Mouse (Mus musculus) CH12.LX (cell line): Measurements from ENCODE around the gene Nutm1. TPM values are rescaled to one million over a fixed set of nuclear protein-coding genes. Genes with fewer than 3 reads are reported as not detected.

Experiments
- DNase-seq: peaks from one replicate; pipeline ENCODE4 v3.0.0-alpha.2; 2013; ENCODE audit errors: extremely low read depth
- H3K27ac ChIP-seq: 2 replicates; pipeline ENCODE4 v1.5.1; 2012; ENCODE audit warnings: low read depth, mild to moderate bottlenecking, control low read depth, moderate library complexity; ENCODE audit not compliant: insufficient read depth
- H3K27me3 ChIP-seq: replicated peaks from 2 replicates; pipeline ENCODE3; 2012; ENCODE audit warnings: inconsistent platforms
- H3K36me3 ChIP-seq, 2 experiments: replicated peaks in 1 of 2; 2 replicates each; pipeline versions ENCODE3 to v1.6.1; 2012; ENCODE audit warnings: inconsistent platforms in 1 of 2, low read length in 1 of 2, mild to moderate bottlenecking in 1 of 2, mixed read lengths in 1 of 2, moderate library complexity in 1 of 2; ENCODE audit not compliant: control insufficient read depth in 1 of 2, insufficient read depth in 1 of 2
- H3K4me1 ChIP-seq, 2 experiments: 2 replicates each; pipeline ENCODE4 v1.6.1; 2012; ENCODE audit warnings: inconsistent platforms in 1 of 2, moderate library complexity in 1 of 2; ENCODE audit not compliant: insufficient read depth in 2 of 2, control insufficient read depth in 1 of 2
- H3K4me2 ChIP-seq: 2 replicates; pipeline ENCODE4 v1.6.1; 2012; ENCODE audit warnings: low read depth, mild to moderate bottlenecking, control low read depth; ENCODE audit not compliant: poor library complexity, insufficient read depth, severe bottlenecking
- H3K4me3 ChIP-seq, 3 experiments: fragments of 150-350 bp in 1 of 3; sonication (generic) in 1 of 3; replicated peaks in 1 of 3; 2 replicates each; pipeline versions ENCODE3 to v1.5.1; 2011 to 2012; ENCODE audit warnings: low read depth in 2 of 3, low read length in 2 of 3, mild to moderate bottlenecking in 2 of 3, moderate library complexity in 2 of 3, control low read depth in 1 of 3, improper control_type of control experiment in 1 of 3, inconsistent platforms in 1 of 3, mixed read lengths in 1 of 3; ENCODE audit not compliant: poor library complexity in 1 of 3
- H3K79me2 ChIP-seq: replicated peaks from 2 replicates; pipeline ENCODE4 v1.6.1; 2012; ENCODE audit warnings: mild to moderate bottlenecking, moderate library complexity; ENCODE audit not compliant: control insufficient read depth, poor library complexity, insufficient read depth, severe bottlenecking; ENCODE audit errors: extremely low read depth
- H3K9ac ChIP-seq: 2 replicates; pipeline ENCODE4 v1.6.1; 2012; ENCODE audit warnings: low read depth, mild to moderate bottlenecking, control low read depth, moderate library complexity; ENCODE audit not compliant: insufficient read depth
- H3K9me3 ChIP-seq: replicated peaks from 2 replicates; pipeline ENCODE3; 2012; ENCODE audit warnings: low read length, inconsistent platforms, mixed read lengths
- BHLHE40 ChIP-seq: IDR thresholded peaks from 2 replicates; pipeline ENCODE4 v1.6.1; 2011; ENCODE audit warnings: mild to moderate bottlenecking, low read depth, low read length, improper control_type of control experiment
- CHD1 ChIP-seq: IDR thresholded peaks from 2 replicates; pipeline ENCODE4 v1.6.1; 2012; ENCODE audit warnings: low read depth, low read length, improper control_type of control experiment, inconsistent platforms
- CHD2 ChIP-seq: IDR thresholded peaks from 2 replicates; pipeline ENCODE4 v1.6.1; 2011; ENCODE audit warnings: low read length, improper control_type of control experiment
- CTCF ChIP-seq, 2 experiments: IDR thresholded peaks in 1 of 2; conservative IDR thresholded peaks in 1 of 2; 2 replicates each; pipeline ENCODE4 v1.5.1; 2011 to 2012; ENCODE audit warnings: low read depth in 2 of 2, low read length in 2 of 2, improper control_type of control experiment in 1 of 2, inconsistent platforms in 1 of 2, mild to moderate bottlenecking in 1 of 2, moderate library complexity in 1 of 2
- E2F4 ChIP-seq: IDR thresholded peaks from 2 replicates; pipeline ENCODE4 v1.6.1; 2011; ENCODE audit warnings: low read depth, low read length, improper control_type of control experiment; ENCODE audit not compliant: insufficient replicate concordance
- ELF1 ChIP-seq: IDR thresholded peaks from 2 replicates; pipeline ENCODE4 v1.6.1; 2014; ENCODE audit warnings: low read depth, mild to moderate bottlenecking, inconsistent platforms, low read length, improper control_type of control experiment
- EP300 ChIP-seq: IDR thresholded peaks from 2 replicates; pipeline ENCODE4 v1.6.1; 2011; ENCODE audit warnings: low read length, improper control_type of control experiment
- ETS1 ChIP-seq: conservative IDR thresholded peaks from 2 replicates; pipeline ENCODE4 v1.6.1; 2012; ENCODE audit warnings: low read depth, mild to moderate bottlenecking, inconsistent platforms, low read length, improper control_type of control experiment, moderate library complexity
- GABPA ChIP-seq: IDR thresholded peaks from 2 replicates; pipeline ENCODE4 v1.6.1; 2012; ENCODE audit warnings: low read depth, low read length, improper control_type of control experiment, inconsistent platforms; ENCODE audit not compliant: insufficient replicate concordance
- HCFC1 ChIP-seq: IDR thresholded peaks from 2 replicates; pipeline ENCODE4 v1.6.1; 2012; ENCODE audit warnings: low read depth, mild to moderate bottlenecking, inconsistent platforms, low read length, improper control_type of control experiment
- IRF4 ChIP-seq: IDR thresholded peaks from 2 replicates; pipeline ENCODE4 v1.6.1; 2014; ENCODE audit warnings: low read depth, mild to moderate bottlenecking, inconsistent platforms, low read length, improper control_type of control experiment
- JUN ChIP-seq: IDR thresholded peaks from 2 replicates; pipeline ENCODE4 v1.6.1; 2011; ENCODE audit warnings: low read depth, mild to moderate bottlenecking, low read length, improper control_type of control experiment, moderate library complexity; ENCODE audit not compliant: insufficient read depth
- JUND ChIP-seq: conservative IDR thresholded peaks from 2 replicates; pipeline ENCODE4 v1.6.1; 2011; ENCODE audit warnings: low read depth, low read length, improper control_type of control experiment
- KAT2A ChIP-seq: IDR thresholded peaks from 2 replicates; pipeline ENCODE4 v1.6.1; 2012; ENCODE audit warnings: low read length, improper control_type of control experiment, inconsistent platforms; ENCODE audit not compliant: insufficient replicate concordance
- MAFK ChIP-seq: IDR thresholded peaks from 2 replicates; pipeline ENCODE4 v1.6.1; 2011; ENCODE audit warnings: low read length, improper control_type of control experiment; ENCODE audit not compliant: insufficient replicate concordance
- MAX ChIP-seq: IDR thresholded peaks from 2 replicates; pipeline ENCODE4 v1.6.1; 2011; ENCODE audit warnings: low read length, improper control_type of control experiment
- MAZ ChIP-seq: IDR thresholded peaks from 2 replicates; pipeline ENCODE4 v1.6.1; 2012; ENCODE audit warnings: low read depth, mild to moderate bottlenecking, inconsistent platforms, low read length, improper control_type of control experiment, moderate library complexity
- MEF2A ChIP-seq: IDR thresholded peaks from 2 replicates; pipeline ENCODE4 v1.6.1; 2014; ENCODE audit warnings: low read depth, mild to moderate bottlenecking, inconsistent platforms, low read length, improper control_type of control experiment, borderline replicate concordance
- MXI1 ChIP-seq: IDR thresholded peaks from 2 replicates; pipeline ENCODE4 v1.6.1; 2011; ENCODE audit warnings: mild to moderate bottlenecking, low read depth, low read length, improper control_type of control experiment
- MYC ChIP-seq: IDR thresholded peaks from 2 replicates; pipeline ENCODE4 v1.6.1; 2011; ENCODE audit warnings: low read depth, mild to moderate bottlenecking, improper control_type of control experiment, low read length
- NELFE ChIP-seq: IDR thresholded peaks from 2 replicates; pipeline ENCODE4 v1.6.1; 2011; ENCODE audit warnings: low read depth, low read length, improper control_type of control experiment
- NRF1 ChIP-seq: IDR thresholded peaks from 2 replicates; pipeline ENCODE4 v1.6.1; 2014; ENCODE audit warnings: low read depth, mild to moderate bottlenecking, inconsistent platforms, low read length, improper control_type of control experiment, moderate library complexity
- PAX5 ChIP-seq: IDR thresholded peaks from 2 replicates; pipeline ENCODE4 v1.6.1; 2012; ENCODE audit warnings: low read length, inconsistent platforms, mixed read lengths
- POLR2A ChIP-seq: IDR thresholded peaks from 2 replicates; pipeline ENCODE4 v1.6.1; 2011; ENCODE audit warnings: low read depth, mild to moderate bottlenecking, improper control_type of control experiment, low read length
- POLR2AphosphoS2 ChIP-seq: IDR thresholded peaks from 2 replicates; pipeline ENCODE4 v1.6.1; 2011; ENCODE audit warnings: low read depth, low read length, improper control_type of control experiment
- RAD21 ChIP-seq: IDR thresholded peaks from 2 replicates; pipeline ENCODE4 v1.6.1; 2011; ENCODE audit warnings: low read depth, mild to moderate bottlenecking, low read length, improper control_type of control experiment, moderate library complexity
- SIN3A ChIP-seq: IDR thresholded peaks from 2 replicates; pipeline ENCODE4 v1.6.1; 2012; ENCODE audit warnings: low read length, improper control_type of control experiment, inconsistent platforms
- SMC3 ChIP-seq: IDR thresholded peaks from 2 replicates; pipeline ENCODE4 v1.6.1; 2011; ENCODE audit warnings: low read depth, low read length, improper control_type of control experiment
- TBP ChIP-seq: conservative IDR thresholded peaks from 2 replicates; pipeline ENCODE4 v1.6.1; 2011; ENCODE audit warnings: low read depth, low read length, improper control_type of control experiment
- TCF12 ChIP-seq: IDR thresholded peaks from 2 replicates; pipeline ENCODE4 v1.6.1; 2014; ENCODE audit warnings: low read depth, mild to moderate bottlenecking, inconsistent platforms, low read length, improper control_type of control experiment
- UBTF ChIP-seq: IDR thresholded peaks from 2 replicates; pipeline ENCODE4 v1.6.1; 2012; ENCODE audit warnings: low read depth, mild to moderate bottlenecking, inconsistent platforms, low read length, improper control_type of control experiment, moderate library complexity
- USF1 ChIP-seq: IDR thresholded peaks from 2 replicates; pipeline ENCODE4 v1.6.1; 2014; ENCODE audit warnings: low read depth, mild to moderate bottlenecking, inconsistent platforms, low read length, improper control_type of control experiment
- USF2 ChIP-seq: conservative IDR thresholded peaks from 2 replicates; pipeline ENCODE4 v1.6.1; 2011; ENCODE audit warnings: low read depth, low read length, improper control_type of control experiment
- ZC3H11A ChIP-seq: IDR thresholded peaks from 2 replicates; pipeline ENCODE4 v1.6.1; 2012; ENCODE audit warnings: low read depth, mild to moderate bottlenecking, inconsistent platforms, low read length, improper control_type of control experiment
- ZKSCAN1 ChIP-seq: IDR thresholded peaks from 2 replicates; pipeline ENCODE4 v1.6.1; 2012; ENCODE audit warnings: low read depth, inconsistent platforms, low read length, improper control_type of control experiment, borderline replicate concordance
- ZMIZ1 ChIP-seq: IDR thresholded peaks from 2 replicates; pipeline ENCODE4 v1.6.1; 2012; ENCODE audit warnings: low read depth, mild to moderate bottlenecking, inconsistent platforms, low read length, improper control_type of control experiment
- ZNF384 ChIP-seq: IDR thresholded peaks from 2 replicates; pipeline ENCODE4 v1.6.1; 2012; ENCODE audit warnings: low read depth, low read length, improper control_type of control experiment, inconsistent platforms
- dilution Hi-C: fragments of 300-500 bp; cut with MboI; formaldehyde crosslinking; loops from 2 replicates; pipeline ENCODE4 v1.14.3; 2020; ENCODE audit warnings: low sequenced_read_pairs; ENCODE audit not compliant: extremely low pct_unique_long_range_greater_than_20kb, extremely low pct_ligation_motif_present
- in situ Hi-C: fragments of 300-500 bp; cut with MboI; formaldehyde crosslinking; loops from 3 replicates; pipeline ENCODE4 v1.14.3; 2019; ENCODE audit warnings: low sequenced_read_pairs, low pct_ligation_motif_present, low pct_unique_long_range_greater_than_20kb, mixed read lengths
- polyA plus RNA-seq: library from polyadenylated mRNA; unstranded; fragments of >175 nt; gene quantifications from 2 replicates; pipeline ENCODE4 v1.2.1, GENCODE M21; 2012; ENCODE audit warnings: low read depth; ENCODE audit not compliant: insufficient read length
- total RNA-seq, 2 experiments: library from RNA; depleted of rRNA; stranded (reverse); fragments of 300-350 nt in 1 of 2; fragments of >200 nt in 1 of 2; gene quantifications; 2 replicates each; pipeline ENCODE4 v1.2.3; 2012 to 2014

Gene Nutm1
- total and polyA plus RNA-seq, 3 experiments, result not detected

DNA sequence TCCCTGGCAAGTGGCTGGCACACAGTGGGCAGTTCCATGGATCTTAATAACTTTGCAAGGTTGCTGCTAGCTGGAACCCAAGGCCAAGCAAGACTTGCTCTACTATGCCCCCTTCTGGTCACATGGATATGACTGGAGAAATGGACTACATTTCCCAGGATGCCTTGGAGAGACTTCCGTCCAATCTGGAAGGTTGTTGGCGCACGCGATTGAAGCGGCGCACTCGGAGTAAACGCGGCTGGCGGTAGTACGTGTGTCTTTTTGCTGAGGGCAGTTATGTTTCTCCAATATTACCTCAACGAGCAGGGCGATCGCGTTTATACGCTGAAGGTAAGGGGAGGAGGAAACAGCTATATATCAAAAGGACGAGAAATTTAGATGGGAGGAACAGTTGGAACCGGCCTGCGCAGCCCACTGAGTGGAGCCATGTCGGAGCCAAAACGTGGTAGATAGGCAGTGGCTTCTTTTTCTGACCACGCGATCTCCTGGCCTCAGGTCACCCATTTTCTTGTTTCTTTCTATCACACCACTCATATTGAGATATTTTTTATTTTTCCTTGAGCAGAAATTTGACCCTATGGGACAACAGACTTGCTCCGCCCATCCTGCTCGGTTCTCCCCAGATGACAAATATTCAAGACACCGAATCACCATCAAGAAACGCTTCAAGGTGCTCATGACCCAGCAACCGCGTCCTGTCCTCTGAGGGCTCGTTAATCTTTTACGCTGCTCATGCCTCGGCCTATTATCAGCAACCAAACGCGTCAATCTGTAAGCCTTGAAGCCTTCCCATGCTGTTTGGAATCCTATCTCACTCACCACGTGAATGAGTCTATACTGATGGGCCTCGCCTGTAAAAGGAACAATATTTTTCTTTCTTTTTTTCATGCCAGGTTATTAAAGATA lies 2.9 kb upstream of the Nutm1 start, which contains the start of gene Nop10:
TSS of gene Nop10 (plus strand) at position 179 of the 906 bp plus-strand sequence.
- no peaks in the 10 kb centered on the region for H3K9me3 ChIP-seq
- H3K27ac ChIP-seq, result peak within 1 kb of the TSS; percentile 25
- peaks cover 0 to 14% of the 10 kb centered on the region in 2 experiments for H3K36me3 ChIP-seq
- H3K4me1 ChIP-seq, result peaks cover 2 to 28% of the 10 kb centered on the region in 2 experiments; a peak in 2 of 4 replicates
- peak within 1 kb of the TSS; percentile 64 to 85 (median 74) for H3K4me3 ChIP-seq
- H3K4me2 ChIP-seq, result peak within 1 kb of the TSS; percentile 97; the same call in 1 of the 2 replicates
- H3K79me2 ChIP-seq, result peaks cover 29% of the 10 kb centered on the region
- H3K9ac ChIP-seq, result peak within 1 kb of the TSS; percentile 66
- dilution Hi-C loops (no loop called here), in situ Hi-C loops (loop anchor here (10.0 kb wide), 2 partner anchors 103 to 213 kb away; partner anchors contain the start of gene Emc4)
- peak; percentile 95 for DNase-seq
- no peaks in the 10 kb centered on the region for H3K27me3 ChIP-seq
- no peak for TF ChIP-seq MAFK
- TF ChIP-seq MYC, result peak; percentile 96
- no peak for TF ChIP-seq EP300
- TF ChIP-seq ZKSCAN1, result no peak
- TF ChIP-seq KAT2A, result peak; percentile 97
- no peak for TF ChIP-seq ETS1
- TF ChIP-seq TCF12, result peak; percentile 73
- peak; percentile 87; the same call in 1 of the 2 replicates for TF ChIP-seq GABPA
- TF ChIP-seq USF2, result no peak
- TF ChIP-seq RAD21, result peak; percentile 37
- 0 out of 2 replicates have a peak, but pooled peaks have one; percentile 54 for TF ChIP-seq JUND
- TF ChIP-seq ELF1, result peak; percentile 84
- TF ChIP-seq CHD1, result no peak
- peak; percentile 95; the same call in 1 of the 2 replicates for TF ChIP-seq POLR2AphosphoS2
- TF ChIP-seq BHLHE40, result peak; percentile 88
- TF ChIP-seq ZNF384, result no peak
- peak; percentile 40 for TF ChIP-seq SMC3
- no peak for TF ChIP-seq UBTF
- peak; percentile 96 for TF ChIP-seq MAX
- TF ChIP-seq E2F4, result peak; percentile 47; the same call in 1 of the 2 replicates
- peak; percentile 95 for TF ChIP-seq MXI1
- TF ChIP-seq TBP, result peak; percentile 92
- peak; percentile 61 for TF ChIP-seq IRF4
- peak; percentile 99 for TF ChIP-seq HCFC1
- TF ChIP-seq MAZ, result no peak
- 0 out of 2 replicates have a peak, but pooled peaks have one; percentile 18 for TF ChIP-seq CHD2
- peak; percentile 84 to 86 for TF ChIP-seq CTCF (conservative IDR thresholded peaks at IDR 0.05 in 1 of 2, IDR thresholded peaks at IDR 0.05 in 1 of 2; ENCODE audit: low read depth in 2 of 2, low read length in 2 of 2)
- no peak for TF ChIP-seq ZC3H11A
- TF ChIP-seq USF1, result peak; percentile 19; the same call in 1 of the 2 replicates
- TF ChIP-seq POLR2A, result peak; percentile 99
- TF ChIP-seq MEF2A, result peak; percentile 67; the same call in 1 of the 2 replicates
- TF ChIP-seq ZMIZ1, result peak; percentile 85
- peak; percentile 96 for TF ChIP-seq SIN3A
- TF ChIP-seq PAX5, result no peak
- peak; percentile 73 for TF ChIP-seq NRF1
- no peak; the same call in 1 of the 2 replicates for TF ChIP-seq JUN
- peak; percentile 99 for TF ChIP-seq NELFE
